Mouse (Mus musculus) heart, embryonic 12.5 days (tissue): ENCODE results near the gene Tbc1d5. TPM values are rescaled to one million over a fixed set of nuclear protein-coding genes. Genes with fewer than 3 reads are reported as not detected.
A peak's percentile ranks its signal among the peaks of the same experiment; 100 is the strongest.

ENCODE experiments used
- ATAC-seq: fragments of 200-750 bp; cut with Nextera tagmentation; 2 replicates; pipeline ENCODE4 v1.8.0; 2017; ENCODE audit warnings: moderate TSS enrichment, moderate library complexity; ENCODE audit not compliant: insufficient number of reproducible peaks, low FRiP score
- H3K27ac ChIP-seq: fragments of 300-500 bp; sonication (generic); 2 replicates; pipeline ENCODE4 v1.5.1; 2016; ENCODE audit warnings: mild to moderate bottlenecking, moderate library complexity; ENCODE audit not compliant: poor library complexity, severe bottlenecking
- H3K27me3 ChIP-seq: fragments of 300-500 bp; sonication (generic); replicated peaks from 2 replicates; pipeline ENCODE4 v1.6.1; 2016; ENCODE audit warnings: mild to moderate bottlenecking, moderate library complexity
- H3K36me3 ChIP-seq: fragments of 300-500 bp; sonication (generic); 2 replicates; pipeline ENCODE4 v1.6.1; 2016; ENCODE audit warnings: mild to moderate bottlenecking, moderate library complexity
- H3K4me1 ChIP-seq: fragments of 300-500 bp; sonication (generic); replicated peaks from 2 replicates; pipeline ENCODE4 v1.6.1; 2016; ENCODE audit warnings: mild to moderate bottlenecking
- H3K4me2 ChIP-seq: fragments of 300-500 bp; sonication (generic); 2 replicates; pipeline ENCODE4 v1.6.1; 2016; ENCODE audit warnings: mild to moderate bottlenecking, moderate library complexity
- H3K4me3 ChIP-seq: fragments of 300-500 bp; sonication (generic); 2 replicates; pipeline ENCODE4 v1.5.1; 2016; ENCODE audit warnings: mild to moderate bottlenecking
- H3K9ac ChIP-seq: fragments of 300-500 bp; sonication (generic); 2 replicates; pipeline ENCODE4 v1.6.1; 2016; ENCODE audit warnings: mild to moderate bottlenecking, moderate library complexity
- H3K9me3 ChIP-seq: fragments of 300-500 bp; sonication (generic); replicated peaks from 2 replicates; pipeline ENCODE4 v1.6.1; 2016; ENCODE audit warnings: mild to moderate bottlenecking, moderate library complexity
- WGBS: fragments of 180-500 bp; shearing (Covaris S2); methylation state at CpG from one replicate; pipeline ENCODE4 v1.1.7; 2016; 5-methylcytosine and 5-hydroxymethylcytosine counted together
- polyA plus RNA-seq: library from polyadenylated mRNA; unstranded; fragments of >200 nt; fragmentation: Nextera tagmentation; extraction: Ambion mirVana; gene quantifications from 2 replicates; pipeline ENCODE4 v1.2.1, GENCODE M21; 2016

The Tbc1d5 gene
- polyA plus RNA-seq, result 10.8 and 11.3 TPM in 2 replicates

GRCm38 (mm10) chr17:51179195-51179953 lies at the start of gene Tbc1d5:
Gene Tbc1d5 (minus strand): TSS chr17:51179352.
- Histone ChIP-seq H3K4me2 (peak within 1 kb of the TSS; percentile 79), H3K4me1 (peaks cover 7% of the 10 kb centered on the region), H3K4me3 (peak within 1 kb of the TSS; percentile 77), H3K27me3 (no peaks in the 10 kb centered on the region), H3K9ac (peak within 1 kb of the TSS; percentile 94), H3K27ac (peak within 1 kb of the TSS; percentile 99), H3K36me3 (no peaks in the 10 kb centered on the region), H3K9me3 (no peaks in the 10 kb centered on the region)
- 2% methylated on average over 52 of the region's 54 CpGs for WGBS
- ATAC-seq, result peak; percentile 99

- H3K36me3 ChIP-seq, result no peaks in the 10 kb centered on the region
- H3K9ac ChIP-seq, result no peak overlapping the region
- ATAC-seq, result no peak
- no peak overlapping the region for H3K4me3 ChIP-seq
- no peak overlapping the region for H3K4me2 ChIP-seq
- WGBS, result 78% methylated on average over 1 of the region's 1 CpGs
- no peaks in the 10 kb centered on the region for H3K4me1 ChIP-seq
- no peak overlapping the region for H3K27ac ChIP-seq
- H3K9me3 ChIP-seq, result no peaks in the 10 kb centered on the region
- no peaks in the 10 kb centered on the region for H3K27me3 ChIP-seq
These were observed 46.9 kb upstream of the Tbc1d5 start for GRCm38 (mm10) chr17:51226056-51226455.

GRCm38 (mm10) chr17:51223152-51223551 lies 44.0 kb upstream of the Tbc1d5 start:
- Histone ChIP-seq H3K9ac (no peak overlapping the region), H3K9me3 (no peaks in the 10 kb centered on the region), H3K4me1 (no peaks in the 10 kb centered on the region), H3K27me3 (no peaks in the 10 kb centered on the region), H3K27ac (no peak overlapping the region), H3K4me2 (no peak overlapping the region), H3K36me3 (no peaks in the 10 kb centered on the region), H3K4me3 (no peak overlapping the region)
- 43% methylated on average over 4 of the region's 4 CpGs for WGBS
- ATAC-seq, result no peak

GRCm38 (mm10) chr17:51221075-51221474 lies 41.9 kb upstream of the Tbc1d5 start:
- H3K9me3 ChIP-seq, result no peaks in the 10 kb centered on the region
- no peaks in the 10 kb centered on the region for H3K4me1 ChIP-seq
- 63% methylated on average over 7 of the region's 7 CpGs for WGBS
- no peak overlapping the region for H3K4me3 ChIP-seq
- no peaks in the 10 kb centered on the region for H3K36me3 ChIP-seq
- H3K4me2 ChIP-seq, result no peak overlapping the region
- no peak overlapping the region for H3K27ac ChIP-seq
- no peak for ATAC-seq
- no peak overlapping the region for H3K9ac ChIP-seq
- no peaks in the 10 kb centered on the region for H3K27me3 ChIP-seq

GRCm38 (mm10) chr17:51219897-51220296 lies 40.7 kb upstream of the Tbc1d5 start:
- no peak overlapping the region for H3K9ac ChIP-seq
- ATAC-seq, result no peak
- no peaks in the 10 kb centered on the region for H3K4me1 ChIP-seq
- H3K27me3 ChIP-seq, result no peaks in the 10 kb centered on the region
- no peak overlapping the region for H3K4me3 ChIP-seq
- H3K36me3 ChIP-seq, result no peaks in the 10 kb centered on the region
- H3K4me2 ChIP-seq, result no peak overlapping the region
- no peak overlapping the region for H3K27ac ChIP-seq
- H3K9me3 ChIP-seq, result no peaks in the 10 kb centered on the region
- WGBS, result 76% methylated on average over 3 of the region's 3 CpGs

- Histone ChIP-seq H3K36me3 (no peaks in the 10 kb centered on the region), H3K9me3 (no peaks in the 10 kb centered on the region), H3K27ac (no peak overlapping the region), H3K9ac (no peak overlapping the region), H3K27me3 (no peaks in the 10 kb centered on the region), H3K4me3 (no peak overlapping the region), H3K4me2 (no peak overlapping the region), H3K4me1 (no peaks in the 10 kb centered on the region)
- 81% methylated on average over 6 of the region's 6 CpGs for WGBS
- ATAC-seq, result no peak
These were observed 37.3 kb upstream of the Tbc1d5 start for GRCm38 (mm10) chr17:51216426-51216825.

- Histone ChIP-seq H3K4me3 (no peak overlapping the region), H3K4me1 (no peaks in the 10 kb centered on the region), H3K27ac (no peak overlapping the region), H3K36me3 (no peaks in the 10 kb centered on the region), H3K4me2 (no peak overlapping the region), H3K9me3 (no peaks in the 10 kb centered on the region), H3K9ac (no peak overlapping the region), H3K27me3 (no peaks in the 10 kb centered on the region)
- ATAC-seq, result no peak
- WGBS, result 79% methylated on average over 2 of the region's 2 CpGs
These were observed 30.4 kb upstream of the Tbc1d5 start for GRCm38 (mm10) chr17:51209565-51209964.

GRCm38 (mm10) chr17:51204643-51205042 lies 25.5 kb upstream of the Tbc1d5 start:
- Histone ChIP-seq H3K27ac (no peak overlapping the region), H3K9ac (no peak overlapping the region), H3K36me3 (no peaks in the 10 kb centered on the region), H3K4me3 (no peak overlapping the region), H3K27me3 (no peaks in the 10 kb centered on the region), H3K4me1 (no peaks in the 10 kb centered on the region), H3K4me2 (no peak overlapping the region), H3K9me3 (no peaks in the 10 kb centered on the region)
- no peak for ATAC-seq
- WGBS, result 54% methylated on average over 2 of the region's 2 CpGs

GRCm38 (mm10) chr17:51195561-51195960 lies 16.4 kb upstream of the Tbc1d5 start:
- H3K4me1 ChIP-seq, result no peaks in the 10 kb centered on the region
- H3K27me3 ChIP-seq, result no peaks in the 10 kb centered on the region
- no peaks in the 10 kb centered on the region for H3K9me3 ChIP-seq
- no peak overlapping the region for H3K4me3 ChIP-seq
- 84% methylated on average over 2 of the region's 2 CpGs for WGBS
- no peaks in the 10 kb centered on the region for H3K36me3 ChIP-seq
- no peak overlapping the region for H3K9ac ChIP-seq
- no peak overlapping the region for H3K4me2 ChIP-seq
- H3K27ac ChIP-seq, result no peak overlapping the region
- ATAC-seq, result no peak

GRCm38 (mm10) chr17:51194787-51195186 lies 15.6 kb upstream of the Tbc1d5 start:
- no peak overlapping the region for H3K4me3 ChIP-seq
- H3K27ac ChIP-seq, result no peak overlapping the region
- no peak overlapping the region for H3K9ac ChIP-seq
- no peaks in the 10 kb centered on the region for H3K36me3 ChIP-seq
- WGBS, result 78% methylated on average over 2 of the region's 2 CpGs
- H3K9me3 ChIP-seq, result no peaks in the 10 kb centered on the region
- H3K4me1 ChIP-seq, result no peaks in the 10 kb centered on the region
- H3K4me2 ChIP-seq, result no peak overlapping the region
- ATAC-seq, result no peak
- no peaks in the 10 kb centered on the region for H3K27me3 ChIP-seq

- 82% methylated on average over 1 of the region's 1 CpGs for WGBS
These were observed 12.2 kb upstream of the Tbc1d5 start for GRCm38 (mm10) chr17:51191381-51191780.

GRCm38 (mm10) chr17:51182715-51183114 lies 3.6 kb upstream of the Tbc1d5 start:
- H3K27me3 ChIP-seq, result no peaks in the 10 kb centered on the region
- no peak overlapping the region for H3K4me2 ChIP-seq
- no peak overlapping the region for H3K9ac ChIP-seq
- 71% methylated on average over 2 of the region's 2 CpGs for WGBS
- no peak overlapping the region for H3K27ac ChIP-seq
- no peak for ATAC-seq
- H3K9me3 ChIP-seq, result no peaks in the 10 kb centered on the region
- peaks cover 2% of the 10 kb centered on the region; the same call in 1 of the 2 replicates for H3K4me1 ChIP-seq
- no peak overlapping the region for H3K4me3 ChIP-seq
- H3K36me3 ChIP-seq, result no peaks in the 10 kb centered on the region

More at GRCm38 (mm10) chr17:51191381-51191780, 12.2 kb upstream of the Tbc1d5 start:
- no peaks in the 10 kb centered on the region for H3K4me1 ChIP-seq
- no peak overlapping the region for H3K27ac ChIP-seq
- H3K27me3 ChIP-seq, result no peaks in the 10 kb centered on the region
- H3K4me2 ChIP-seq, result no peak overlapping the region
- ATAC-seq, result no peak
- no peak overlapping the region for H3K4me3 ChIP-seq
- no peak overlapping the region for H3K9ac ChIP-seq
- no peaks in the 10 kb centered on the region for H3K9me3 ChIP-seq
- H3K36me3 ChIP-seq, result no peaks in the 10 kb centered on the region
